Mouse (Mus musculus) lung, adult 2 months (tissue): ENCODE measurements around the gene Gm10491.

ENCODE experiments used
- CTCF ChIP-seq: fragments of 200-500 bp; IDR thresholded peaks from 2 replicates; pipeline ENCODE4 v1.5.1; 2011; ENCODE audit warnings: mild to moderate bottlenecking, low read length, control low read depth; ENCODE audit not compliant: insufficient read depth
- POLR2A ChIP-seq: fragments of 200-500 bp; IDR thresholded peaks from 2 replicates; pipeline ENCODE4 v1.6.1; 2011; ENCODE audit warnings: low read depth, mild to moderate bottlenecking, control low read depth, low read length, borderline replicate concordance; ENCODE audit errors: extremely low read depth

- no peak for TF ChIP-seq CTCF
- TF ChIP-seq POLR2A, result no peak
These were observed 2.8 kb upstream of the Gm10491 start for GRCm38 (mm10) chrX:7910473-7910872.
